Mouse (Mus musculus) neural tube, embryonic 14.5 days (tissue): Measurements from ENCODE around the gene Pdzrn3. TPM values are rescaled to one million over a fixed set of nuclear protein-coding genes. Genes with fewer than 3 reads are reported as not detected.

Source experiments
- ATAC-seq: fragments of 200-750 bp; cut with Nextera tagmentation; 2 replicates; pipeline ENCODE4 v1.8.0; 2017; ENCODE audit warnings: low read depth, mild to moderate bottlenecking, moderate TSS enrichment, moderate library complexity
- H3K27ac ChIP-seq: fragments of 300-500 bp; sonication (generic); 2 replicates; pipeline ENCODE4 v1.5.1; 2014; ENCODE audit warnings: low read depth, mild to moderate bottlenecking, control low read depth, low read length, moderate library complexity, mixed read lengths
- H3K27me3 ChIP-seq: fragments of 300-500 bp; sonication (generic); 2 replicates; pipeline ENCODE4 v1.6.1; 2014; ENCODE audit warnings: low read length; ENCODE audit not compliant: control insufficient read depth, insufficient read depth
- H3K36me3 ChIP-seq: fragments of 300-500 bp; sonication (generic); 2 replicates; pipeline ENCODE4 v1.6.1; 2014; ENCODE audit warnings: low read length, mixed read lengths; ENCODE audit not compliant: control insufficient read depth, insufficient read depth
- H3K4me1 ChIP-seq: fragments of 300-500 bp; sonication (generic); 2 replicates; pipeline ENCODE4 v1.6.1; 2014; ENCODE audit warnings: low read length; ENCODE audit not compliant: control insufficient read depth, insufficient read depth
- H3K4me2 ChIP-seq: fragments of 300-500 bp; sonication (generic); 2 replicates; pipeline ENCODE4 v1.6.1; 2014; ENCODE audit warnings: mild to moderate bottlenecking, low read depth, low read length, control low read depth
- H3K4me3 ChIP-seq: fragments of 300-500 bp; sonication (generic); 2 replicates; pipeline ENCODE4 v1.5.1; 2014; ENCODE audit warnings: low read depth, low read length, control low read depth, mixed read lengths
- H3K9ac ChIP-seq: fragments of 300-500 bp; sonication (generic); replicated peaks from 2 replicates; pipeline ENCODE4 v1.6.1; 2014; ENCODE audit warnings: low read depth, mild to moderate bottlenecking, control low read depth, low read length, mixed read lengths
- H3K9me3 ChIP-seq: fragments of 300-500 bp; sonication (generic); 2 replicates; pipeline ENCODE4 v1.6.1; 2016; ENCODE audit warnings: low read length; ENCODE audit not compliant: control insufficient read depth
- WGBS: fragments of 180-500 bp; shearing (Covaris S2); extraction: QIAGEN DNeasy Blood & Tissue Kit; methylation state at CpG from one replicate; pipeline ENCODE4 v1.1.7; 2014; 5-methylcytosine and 5-hydroxymethylcytosine counted together
- polyA plus RNA-seq: library from polyadenylated mRNA; unstranded; fragments of >200 nt; fragmentation: Nextera tagmentation; extraction: Ambion mirVana; gene quantifications from 2 replicates; pipeline ENCODE4 v1.2.1, GENCODE M21; 2014

Gene Pdzrn3
- polyA plus RNA-seq, 1 experiment from 2014 or later = 28.4 TPM

DNA sequence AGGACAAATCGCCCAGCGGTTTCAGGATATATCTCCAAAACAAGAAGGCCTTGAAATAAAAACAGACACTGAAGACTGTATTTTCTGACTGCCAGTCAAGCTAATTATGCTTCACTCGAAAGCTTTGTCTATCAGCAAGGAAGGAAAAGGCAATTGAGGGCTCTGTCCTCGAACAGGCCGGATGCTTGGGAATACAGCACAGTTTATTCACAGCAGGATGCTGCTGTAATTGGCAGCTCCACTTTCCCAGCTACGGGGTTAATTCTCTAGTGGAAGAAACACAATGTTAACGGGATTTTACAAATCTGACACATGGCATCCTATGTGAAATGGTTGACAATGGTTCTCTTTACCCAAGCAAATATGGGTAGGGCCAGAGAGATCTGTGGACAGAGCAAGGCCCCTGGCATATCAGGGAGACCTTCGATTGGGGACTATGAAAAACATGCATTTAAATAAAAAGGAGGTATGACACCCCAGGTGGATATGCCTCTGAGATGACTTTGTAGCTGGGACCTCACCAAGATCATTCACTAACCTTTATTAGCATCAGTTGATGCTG is 150.3 kb downstream of the Pdzrn3 start:
- no peak overlapping the region for H3K4me2 ChIP-seq
- H3K9me3 ChIP-seq = no peaks in the 10 kb centered on the region
- no peak overlapping the region for H3K9ac ChIP-seq
- no peaks in the 10 kb centered on the region for H3K36me3 ChIP-seq
- H3K27ac ChIP-seq = peak overlapping the region; percentile 55; the same call in 1 of the 2 replicates
- H3K4me1 ChIP-seq = peaks cover 11% of the 10 kb centered on the region
- 25% methylated on average over 8 of the region's 8 CpGs for WGBS
- ATAC-seq = no peak
- H3K27me3 ChIP-seq = no peaks in the 10 kb centered on the region
- H3K4me3 ChIP-seq = no peak overlapping the region

DNA sequence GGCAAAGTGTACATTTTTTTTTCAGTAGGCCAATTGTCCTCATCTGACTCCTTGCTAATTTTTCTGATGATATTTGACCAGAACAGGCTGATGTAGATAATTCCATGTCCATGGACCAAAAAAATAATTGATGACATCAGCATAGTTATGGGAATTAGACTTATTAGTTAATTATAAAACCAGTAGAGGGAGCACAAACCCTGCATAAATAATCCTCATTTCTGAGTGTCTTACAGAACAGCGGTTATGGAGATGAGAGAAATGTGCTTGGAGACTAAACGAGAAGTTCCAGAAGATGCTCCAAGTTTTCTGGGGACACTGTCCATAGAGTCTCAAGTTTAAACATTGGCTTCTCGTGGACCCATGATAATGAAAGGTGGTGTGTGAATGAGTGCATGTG is 157.4 kb downstream of the Pdzrn3 start:
- no peaks in the 10 kb centered on the region for H3K27me3 ChIP-seq
- ATAC-seq = no peak
- 64% methylated on average over 3 of the region's 3 CpGs for WGBS
- no peaks in the 10 kb centered on the region for H3K4me1 ChIP-seq
- H3K36me3 ChIP-seq = no peaks in the 10 kb centered on the region
- no peak overlapping the region for H3K4me3 ChIP-seq
- H3K27ac ChIP-seq = no peak overlapping the region
- no peak overlapping the region for H3K9ac ChIP-seq
- no peak overlapping the region for H3K4me2 ChIP-seq
- H3K9me3 ChIP-seq = no peaks in the 10 kb centered on the region

DNA sequence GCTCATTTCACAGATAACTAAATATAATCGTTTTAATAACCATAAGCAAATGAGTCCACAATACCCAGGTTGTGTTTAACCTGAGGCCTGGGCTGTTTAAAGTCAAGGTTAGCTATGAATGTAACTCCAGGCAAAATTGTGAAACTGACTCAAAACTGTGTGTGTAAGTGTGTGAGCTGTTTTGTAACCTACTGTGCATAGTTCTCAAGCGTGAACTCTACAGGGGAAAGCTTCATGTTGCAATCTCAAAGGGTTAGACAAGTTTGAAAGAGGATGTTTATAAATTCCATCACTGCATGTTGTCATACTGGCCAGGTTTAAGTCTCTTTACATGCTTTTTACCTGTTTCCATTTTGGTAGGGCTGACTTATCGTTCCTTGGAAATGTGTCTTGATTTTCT is 158.7 kb downstream of the Pdzrn3 start:
- Histone ChIP-seq H3K27me3 (no peaks in the 10 kb centered on the region), H3K4me2 (no peak overlapping the region), H3K9me3 (no peaks in the 10 kb centered on the region), H3K36me3 (no peaks in the 10 kb centered on the region), H3K4me3 (no peak overlapping the region), H3K27ac (no peak overlapping the region), H3K4me1 (no peaks in the 10 kb centered on the region; the same call in 1 of the 2 replicates), H3K9ac (no peak overlapping the region)
- 87% methylated on average over 3 of the region's 3 CpGs for WGBS
- ATAC-seq = no peak

DNA sequence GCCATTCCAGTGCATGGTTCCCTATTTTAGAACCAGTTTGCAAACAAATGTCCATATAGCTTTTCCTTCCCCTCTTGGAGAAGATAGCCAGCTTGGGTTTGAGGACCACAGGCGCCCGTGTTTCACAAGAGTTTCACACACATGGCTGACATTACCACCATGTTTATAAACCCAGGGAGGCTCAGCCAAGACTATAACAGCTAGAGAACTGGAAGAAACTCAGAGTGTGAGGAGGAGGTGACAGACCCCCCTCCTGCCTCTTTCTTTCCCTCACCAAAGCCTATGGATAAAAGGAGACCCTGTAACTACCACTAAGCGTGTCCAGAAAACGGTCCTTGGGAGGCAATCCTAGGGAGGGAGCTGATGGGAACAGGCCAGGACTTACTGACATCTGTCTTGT is 159.5 kb downstream of the Pdzrn3 start:
- Histone ChIP-seq H3K4me2 (no peak overlapping the region), H3K27ac (no peak overlapping the region), H3K4me3 (no peak overlapping the region), H3K9me3 (no peaks in the 10 kb centered on the region), H3K9ac (no peak overlapping the region), H3K4me1 (no peaks in the 10 kb centered on the region; the same call in 1 of the 2 replicates), H3K27me3 (no peaks in the 10 kb centered on the region), H3K36me3 (no peaks in the 10 kb centered on the region)
- WGBS = 63% methylated on average over 4 of the region's 4 CpGs
- no peak for ATAC-seq

DNA sequence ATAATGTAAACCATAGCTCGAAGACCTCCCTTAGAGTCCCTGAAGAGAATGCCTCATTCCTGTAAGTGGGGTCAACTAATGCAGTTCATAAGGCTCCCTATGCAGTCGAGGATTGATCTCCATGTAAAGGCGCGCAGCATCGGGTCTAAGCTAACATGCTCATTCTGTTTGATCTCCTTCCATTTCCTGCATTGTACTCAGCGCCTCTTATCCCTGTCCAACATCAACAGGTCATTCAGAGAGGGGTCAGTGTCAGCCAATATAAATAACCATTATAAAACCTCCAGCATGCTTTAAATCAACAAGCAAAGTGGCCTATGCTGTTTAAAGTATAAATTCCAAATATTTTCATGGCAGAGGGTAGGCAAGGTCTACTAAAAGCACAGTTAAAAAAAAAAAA is 159.9 kb downstream of the Pdzrn3 start:
- no peaks in the 10 kb centered on the region for H3K27me3 ChIP-seq
- H3K4me2 ChIP-seq = no peak overlapping the region
- H3K9me3 ChIP-seq = no peaks in the 10 kb centered on the region
- no peak overlapping the region for H3K9ac ChIP-seq
- no peak overlapping the region for H3K4me3 ChIP-seq
- no peaks in the 10 kb centered on the region; the same call in 1 of the 2 replicates for H3K4me1 ChIP-seq
- ATAC-seq = no peak
- no peaks in the 10 kb centered on the region for H3K36me3 ChIP-seq
- H3K27ac ChIP-seq = no peak overlapping the region
- 62% methylated on average over 6 of the region's 6 CpGs for WGBS

DNA sequence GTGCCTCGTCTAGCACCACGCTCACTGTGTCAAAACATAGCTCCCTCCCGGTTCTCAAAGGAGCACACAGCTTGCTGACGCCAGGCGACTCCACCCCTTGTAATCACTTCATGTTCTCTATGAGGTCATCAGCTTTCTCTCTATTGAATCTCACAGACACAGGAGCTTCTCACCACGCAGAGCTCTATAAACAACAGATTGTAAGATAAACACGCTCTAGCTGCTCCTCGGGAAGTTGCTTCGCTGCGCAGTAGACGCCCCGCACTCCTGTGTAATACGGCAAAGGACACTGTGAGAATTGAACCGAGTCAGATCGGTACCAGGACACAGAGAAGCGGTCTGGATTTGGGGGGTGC is 162.3 kb downstream of the Pdzrn3 start:
- Histone ChIP-seq H3K4me3 (no peak overlapping the region), H3K36me3 (no peaks in the 10 kb centered on the region), H3K27me3 (no peaks in the 10 kb centered on the region), H3K4me2 (no peak overlapping the region), H3K9me3 (no peaks in the 10 kb centered on the region), H3K27ac (no peak overlapping the region), H3K9ac (no peak overlapping the region), H3K4me1 (no peaks in the 10 kb centered on the region; the same call in 1 of the 2 replicates)
- ATAC-seq = no peak
- 55% methylated on average over 16 of the region's 16 CpGs for WGBS

DNA sequence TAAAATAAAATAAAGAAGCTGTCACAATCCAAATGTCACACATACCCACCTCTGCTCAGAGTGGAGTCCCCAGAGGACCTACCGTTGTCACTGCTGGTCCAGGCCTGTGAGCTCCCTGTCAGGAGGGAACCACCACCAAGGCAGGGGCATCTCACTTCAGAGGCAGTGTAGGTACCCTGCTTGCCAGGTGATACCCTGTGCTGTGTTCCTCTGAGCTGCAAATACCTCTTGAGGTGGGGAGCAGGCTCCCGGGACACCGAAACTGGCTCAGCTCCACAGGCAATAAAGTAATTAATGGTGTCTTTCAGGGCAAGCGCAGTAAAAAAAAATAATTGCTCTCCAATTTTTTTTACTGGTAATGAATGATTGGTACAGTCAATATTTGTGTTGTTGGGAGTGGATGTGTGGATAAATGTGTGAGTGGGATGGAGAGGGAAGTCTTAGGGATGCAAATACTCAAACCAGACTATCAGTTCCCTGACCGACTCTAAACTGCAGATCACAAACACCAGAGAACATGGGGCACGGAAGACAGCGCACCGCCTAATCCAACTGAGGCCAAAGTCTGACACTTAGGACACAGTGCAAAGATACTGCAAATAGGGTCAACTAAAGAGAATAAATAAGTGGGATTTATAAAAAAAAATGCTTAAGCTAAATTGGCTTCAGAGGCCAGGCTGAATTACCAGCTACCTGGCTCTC is 162.8 kb downstream of the Pdzrn3 start:
- Histone ChIP-seq H3K9me3 (no peaks in the 10 kb centered on the region), H3K27ac (no peak overlapping the region)

DNA sequence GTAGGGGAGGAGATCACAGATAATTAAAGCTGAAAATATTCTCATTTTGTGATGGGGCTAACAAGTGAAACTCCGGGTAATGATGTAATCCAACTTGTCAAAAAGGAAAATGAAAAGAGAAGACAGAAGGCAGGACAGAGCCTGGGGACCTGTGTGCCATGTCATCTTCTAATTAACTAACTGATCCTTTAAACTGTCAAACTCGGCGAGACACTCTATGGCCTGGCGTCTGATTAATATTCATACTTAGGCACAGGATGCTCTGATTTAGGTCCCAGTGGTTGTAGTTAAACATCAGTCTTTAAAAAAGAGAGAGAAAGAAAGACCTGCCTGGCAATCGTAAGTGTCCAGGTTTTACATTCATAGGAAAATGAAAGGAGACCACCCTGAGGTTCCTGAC is 164.6 kb downstream of the Pdzrn3 start:
- Histone ChIP-seq H3K36me3 (no peaks in the 10 kb centered on the region), H3K4me3 (no peak overlapping the region), H3K27ac (no peak overlapping the region), H3K9ac (no peak overlapping the region), H3K4me1 (no peaks in the 10 kb centered on the region; the same call in 1 of the 2 replicates), H3K9me3 (no peaks in the 10 kb centered on the region), H3K27me3 (no peaks in the 10 kb centered on the region), H3K4me2 (no peak overlapping the region)
- 64% methylated on average over 5 of the region's 5 CpGs for WGBS
- ATAC-seq = no peak

More for the DNA sequence above, 162.8 kb downstream of the Pdzrn3 start:
- Histone ChIP-seq H3K4me3 (no peak overlapping the region), H3K9ac (no peak overlapping the region), H3K27me3 (no peaks in the 10 kb centered on the region), H3K4me2 (no peak overlapping the region), H3K4me1 (no peaks in the 10 kb centered on the region; the same call in 1 of the 2 replicates), H3K36me3 (no peaks in the 10 kb centered on the region)
- ATAC-seq = no peak
- 63% methylated on average over 8 of the region's 8 CpGs for WGBS

DNA sequence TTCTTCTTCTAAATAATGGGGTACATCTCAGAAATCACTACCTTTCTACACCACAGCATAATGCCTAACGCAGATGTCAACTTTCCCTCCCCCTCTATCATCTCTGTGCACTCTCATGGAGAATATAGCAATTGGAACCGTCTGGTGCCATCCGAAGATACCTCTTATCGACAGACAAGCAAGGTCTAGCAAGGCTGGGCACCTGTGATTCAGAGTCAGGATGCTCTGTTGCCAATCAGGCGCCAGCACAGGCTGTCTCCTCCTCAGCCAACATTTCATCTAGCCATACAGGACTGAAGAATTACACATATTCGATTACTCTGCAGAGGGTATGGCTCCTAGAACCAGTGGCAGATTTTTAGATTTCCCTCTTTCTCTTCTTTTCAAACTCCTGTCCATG is 165.6 kb downstream of the Pdzrn3 start:
- 96% methylated on average over 6 of the region's 6 CpGs for WGBS
- H3K27ac ChIP-seq = no peak overlapping the region
- H3K4me3 ChIP-seq = no peak overlapping the region
- ATAC-seq = no peak
- no peaks in the 10 kb centered on the region for H3K9me3 ChIP-seq
- no peak overlapping the region for H3K9ac ChIP-seq
- no peaks in the 10 kb centered on the region for H3K36me3 ChIP-seq
- H3K4me2 ChIP-seq = no peak overlapping the region
- no peaks in the 10 kb centered on the region for H3K27me3 ChIP-seq
- no peaks in the 10 kb centered on the region; the same call in 1 of the 2 replicates for H3K4me1 ChIP-seq
